Mouse (Mus musculus) lung, postnatal 0 days (tissue): Measurements from ENCODE around the gene Tspan3.

ENCODE experiments used
- CTCF ChIP-seq: IDR thresholded peaks from 2 replicates; pipeline ENCODE4 v1.5.1; 2016; ENCODE audit warnings: antibody characterized with exemption, mild to moderate bottlenecking
- EP300 ChIP-seq: IDR thresholded peaks from 2 replicates; pipeline ENCODE4 v1.6.1; 2016; ENCODE audit warnings: antibody characterized with exemption, mild to moderate bottlenecking, control low read depth

GRCm38 (mm10) chr9:56200200-56200599 lies 34.9 kb upstream of the Tspan3 start:
- TF ChIP-seq EP300 (no peak), CTCF (no peak)
